Mouse (Mus musculus): ENCODE data around the gene Nckap1.
"Not testable (repeated sequence)": the region's sequence is repeated elsewhere in the genome, so short reads cannot be mapped to it uniquely, and the experiment has no call there.

Nckap1 gene

GRCm38 (mm10) chr2:80560773-80561172 is 20.4 kb downstream of the Nckap1 start:
- no peak for DNase-seq (ENCODE audit: low spot score)

- no peak for DNase-seq (ENCODE audit: low spot score)
Observed at GRCm38 (mm10) chr2:80559655-80560054, 21.5 kb downstream of the Nckap1 start.

GRCm38 (mm10) chr2:80554442-80554841 is 26.7 kb downstream of the Nckap1 start:
- DNase-seq (ENCODE audit: low spot score) = no peak

GRCm38 (mm10) chr2:80549704-80550103 is 31.5 kb downstream of the Nckap1 start:
- DNase-seq (ENCODE audit: low spot score) = no peak

- DNase-seq (ENCODE audit: low spot score) = no peak
Observed at GRCm38 (mm10) chr2:80547901-80548300, 33.3 kb downstream of the Nckap1 start.

GRCm38 (mm10) chr2:80542801-80543200 is 38.4 kb downstream of the Nckap1 start:
- DNase-seq (ENCODE audit: low spot score) = no peak

GRCm38 (mm10) chr2:80537156-80537555 is 44.0 kb downstream of the Nckap1 start:
- DNase-seq (ENCODE audit: low spot score) = peak; percentile 55

GRCm38 (mm10) chr2:80536608-80537007 is 44.6 kb downstream of the Nckap1 start:
- no peak for DNase-seq (ENCODE audit: low spot score)

GRCm38 (mm10) chr2:80524275-80524674 is 56.9 kb downstream of the Nckap1 start:
- no peak for DNase-seq (ENCODE audit: low spot score)

GRCm38 (mm10) chr2:80506051-80506802 is 75.0 kb downstream of the Nckap1 start:
- no peak for DNase-seq (ENCODE audit: low spot score)

GRCm38 (mm10) chr2:80502132-80502531 is 79.0 kb downstream of the Nckap1 start:
- DNase-seq (ENCODE audit: low spot score) = no peak

- not testable (repeated sequence) for DNase-seq (ENCODE audit: low spot score)
Observed at GRCm38 (mm10) chr2:80495304-80495703, 85.9 kb downstream of the Nckap1 start.

- no peak for DNase-seq (ENCODE audit: low spot score)
Observed at GRCm38 (mm10) chr2:80486851-80487250, 94.3 kb downstream of the Nckap1 start.

- no peak for DNase-seq (ENCODE audit: low spot score)
Observed at GRCm38 (mm10) chr2:80484951-80485350, 96.2 kb downstream of the Nckap1 start.

GRCm38 (mm10) chr2:80475831-80476230 is 105.3 kb downstream of the Nckap1 start:
- DNase-seq (ENCODE audit: low spot score) = no peak

GRCm38 (mm10) chr2:80474247-80474796 is 106.9 kb downstream of the Nckap1 start:
- no peak for DNase-seq (ENCODE audit: low spot score)

GRCm38 (mm10) chr2:80465991-80466821 is 115.0 kb downstream of the Nckap1 start:
- DNase-seq (ENCODE audit: low spot score) = no peak

- no peak for DNase-seq (ENCODE audit: low spot score)
Observed at GRCm38 (mm10) chr2:80461827-80462226, 119.4 kb downstream of the Nckap1 start.
